Mouse (Mus musculus) CH12.LX (cell line): ENCODE measurements around the gene Ift22. TPM values are rescaled to one million over a fixed set of nuclear protein-coding genes. Genes with fewer than 3 reads are reported as not detected.

ENCODE experiments used
- DNase-seq: peaks from one replicate; pipeline ENCODE4 v3.0.0-alpha.2; 2013; ENCODE audit errors: extremely low read depth
- H3K27ac ChIP-seq: 2 replicates; pipeline ENCODE4 v1.5.1; 2012; ENCODE audit warnings: low read depth, mild to moderate bottlenecking, control low read depth, moderate library complexity; ENCODE audit not compliant: insufficient read depth
- H3K27me3 ChIP-seq: replicated peaks from 2 replicates; pipeline ENCODE3; 2012; ENCODE audit warnings: inconsistent platforms
- H3K36me3 ChIP-seq, 2 experiments: replicated peaks in 1 of 2; 2 replicates each; pipeline versions ENCODE3 to v1.6.1; 2012; ENCODE audit warnings: inconsistent platforms in 1 of 2, low read length in 1 of 2, mild to moderate bottlenecking in 1 of 2, mixed read lengths in 1 of 2, moderate library complexity in 1 of 2; ENCODE audit not compliant: control insufficient read depth in 1 of 2, insufficient read depth in 1 of 2
- H3K4me1 ChIP-seq, 2 experiments: 2 replicates each; pipeline ENCODE4 v1.6.1; 2012; ENCODE audit warnings: inconsistent platforms in 1 of 2, moderate library complexity in 1 of 2; ENCODE audit not compliant: insufficient read depth in 2 of 2, control insufficient read depth in 1 of 2
- H3K4me2 ChIP-seq: 2 replicates; pipeline ENCODE4 v1.6.1; 2012; ENCODE audit warnings: low read depth, mild to moderate bottlenecking, control low read depth; ENCODE audit not compliant: poor library complexity, insufficient read depth, severe bottlenecking
- H3K4me3 ChIP-seq, 3 experiments: fragments of 150-350 bp in 1 of 3; sonication (generic) in 1 of 3; replicated peaks in 1 of 3; 2 replicates each; pipeline versions ENCODE3 to v1.5.1; 2011 to 2012; ENCODE audit warnings: low read depth in 2 of 3, low read length in 2 of 3, mild to moderate bottlenecking in 2 of 3, moderate library complexity in 2 of 3, control low read depth in 1 of 3, improper control_type of control experiment in 1 of 3, inconsistent platforms in 1 of 3, mixed read lengths in 1 of 3; ENCODE audit not compliant: poor library complexity in 1 of 3
- H3K79me2 ChIP-seq: replicated peaks from 2 replicates; pipeline ENCODE4 v1.6.1; 2012; ENCODE audit warnings: mild to moderate bottlenecking, moderate library complexity; ENCODE audit not compliant: control insufficient read depth, poor library complexity, insufficient read depth, severe bottlenecking; ENCODE audit errors: extremely low read depth
- H3K9ac ChIP-seq: 2 replicates; pipeline ENCODE4 v1.6.1; 2012; ENCODE audit warnings: low read depth, mild to moderate bottlenecking, control low read depth, moderate library complexity; ENCODE audit not compliant: insufficient read depth
- H3K9me3 ChIP-seq: replicated peaks from 2 replicates; pipeline ENCODE3; 2012; ENCODE audit warnings: low read length, inconsistent platforms, mixed read lengths
- CHD1 ChIP-seq: IDR thresholded peaks from 2 replicates; pipeline ENCODE4 v1.6.1; 2012; ENCODE audit warnings: low read depth, low read length, improper control_type of control experiment, inconsistent platforms
- CTCF ChIP-seq, 2 experiments: IDR thresholded peaks in 1 of 2; conservative IDR thresholded peaks in 1 of 2; 2 replicates each; pipeline ENCODE4 v1.5.1; 2011 to 2012; ENCODE audit warnings: low read depth in 2 of 2, low read length in 2 of 2, improper control_type of control experiment in 1 of 2, inconsistent platforms in 1 of 2, mild to moderate bottlenecking in 1 of 2, moderate library complexity in 1 of 2
- ELF1 ChIP-seq: IDR thresholded peaks from 2 replicates; pipeline ENCODE4 v1.6.1; 2014; ENCODE audit warnings: low read depth, mild to moderate bottlenecking, inconsistent platforms, low read length, improper control_type of control experiment
- EP300 ChIP-seq: IDR thresholded peaks from 2 replicates; pipeline ENCODE4 v1.6.1; 2011; ENCODE audit warnings: low read length, improper control_type of control experiment
- HCFC1 ChIP-seq: IDR thresholded peaks from 2 replicates; pipeline ENCODE4 v1.6.1; 2012; ENCODE audit warnings: low read depth, mild to moderate bottlenecking, inconsistent platforms, low read length, improper control_type of control experiment
- JUND ChIP-seq: conservative IDR thresholded peaks from 2 replicates; pipeline ENCODE4 v1.6.1; 2011; ENCODE audit warnings: low read depth, low read length, improper control_type of control experiment
- MAFK ChIP-seq: IDR thresholded peaks from 2 replicates; pipeline ENCODE4 v1.6.1; 2011; ENCODE audit warnings: low read length, improper control_type of control experiment; ENCODE audit not compliant: insufficient replicate concordance
- MAZ ChIP-seq: IDR thresholded peaks from 2 replicates; pipeline ENCODE4 v1.6.1; 2012; ENCODE audit warnings: low read depth, mild to moderate bottlenecking, inconsistent platforms, low read length, improper control_type of control experiment, moderate library complexity
- PAX5 ChIP-seq: IDR thresholded peaks from 2 replicates; pipeline ENCODE4 v1.6.1; 2012; ENCODE audit warnings: low read length, inconsistent platforms, mixed read lengths
- RAD21 ChIP-seq: IDR thresholded peaks from 2 replicates; pipeline ENCODE4 v1.6.1; 2011; ENCODE audit warnings: low read depth, mild to moderate bottlenecking, low read length, improper control_type of control experiment, moderate library complexity
- SMC3 ChIP-seq: IDR thresholded peaks from 2 replicates; pipeline ENCODE4 v1.6.1; 2011; ENCODE audit warnings: low read depth, low read length, improper control_type of control experiment
- TCF12 ChIP-seq: IDR thresholded peaks from 2 replicates; pipeline ENCODE4 v1.6.1; 2014; ENCODE audit warnings: low read depth, mild to moderate bottlenecking, inconsistent platforms, low read length, improper control_type of control experiment
- ZC3H11A ChIP-seq: IDR thresholded peaks from 2 replicates; pipeline ENCODE4 v1.6.1; 2012; ENCODE audit warnings: low read depth, mild to moderate bottlenecking, inconsistent platforms, low read length, improper control_type of control experiment
- dilution Hi-C: fragments of 300-500 bp; cut with MboI; formaldehyde crosslinking; loops from 2 replicates; pipeline ENCODE4 v1.14.3; 2020; ENCODE audit warnings: low sequenced_read_pairs; ENCODE audit not compliant: extremely low pct_unique_long_range_greater_than_20kb, extremely low pct_ligation_motif_present
- in situ Hi-C: fragments of 300-500 bp; cut with MboI; formaldehyde crosslinking; loops from 3 replicates; pipeline ENCODE4 v1.14.3; 2019; ENCODE audit warnings: low sequenced_read_pairs, low pct_ligation_motif_present, low pct_unique_long_range_greater_than_20kb, mixed read lengths
- polyA plus RNA-seq: library from polyadenylated mRNA; unstranded; fragments of >175 nt; gene quantifications from 2 replicates; pipeline ENCODE4 v1.2.1, GENCODE M21; 2012; ENCODE audit warnings: low read depth; ENCODE audit not compliant: insufficient read length
- total RNA-seq, 2 experiments: library from RNA; depleted of rRNA; stranded (reverse); fragments of 300-350 nt in 1 of 2; fragments of >200 nt in 1 of 2; gene quantifications; 2 replicates each; pipeline ENCODE4 v1.2.3; 2012 to 2014

Ift22 gene
- total and polyA plus RNA-seq, 3 experiments: 16.8 to 39.6 (median 18.5) TPM

DNA sequence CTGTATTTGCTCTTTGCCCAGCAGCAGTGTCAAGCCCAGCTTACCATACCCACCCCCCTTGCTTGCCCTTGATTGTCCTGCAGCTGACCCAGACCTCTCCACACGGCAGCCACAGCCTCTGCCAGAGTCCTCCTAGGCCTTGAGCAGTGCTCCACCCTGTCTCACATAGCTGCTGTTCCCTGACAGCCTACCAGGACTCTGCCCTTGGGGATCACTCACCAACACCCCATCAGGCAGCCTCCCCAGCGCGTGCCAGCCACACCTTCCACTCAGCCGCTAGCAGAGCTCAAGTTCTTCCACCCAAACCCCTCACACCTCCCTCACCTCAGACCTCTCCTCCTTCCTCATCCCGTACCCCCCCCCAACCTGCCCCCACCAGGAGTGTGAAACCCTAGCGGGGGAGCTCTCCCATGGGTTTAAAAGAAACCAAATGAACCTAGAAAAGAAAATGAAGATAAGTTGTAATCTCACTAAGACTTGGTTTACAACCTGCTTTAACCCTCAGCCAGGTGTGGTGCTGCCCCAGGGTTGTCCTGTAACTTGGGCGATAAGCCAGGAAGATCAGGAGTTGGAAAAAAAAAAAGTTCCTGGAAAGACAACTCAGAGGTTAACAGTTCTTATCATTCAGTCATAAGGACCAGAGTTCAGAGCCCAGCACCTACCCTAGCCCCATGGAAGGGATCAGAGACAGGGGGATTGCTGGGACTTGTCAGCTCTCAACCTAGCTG lies 16.0 kb downstream of the Ift22 start:
- Histone ChIP-seq H3K4me3 (no peak overlapping the region), H3K36me3 (peaks cover 0 to 7% of the 10 kb centered on the region in 2 experiments), H3K27me3 (peaks cover 10% of the 10 kb centered on the region), H3K9ac (no peak overlapping the region), H3K4me2 (no peak overlapping the region), H3K4me1 (peaks cover 8 to 9% of the 10 kb centered on the region in 2 experiments; a peak in 3 of 4 replicates), H3K27ac (no peak overlapping the region), H3K79me2 (no peaks in the 10 kb centered on the region), H3K9me3 (no peaks in the 10 kb centered on the region)
- dilution Hi-C loops: no loop called here
- DNase-seq: no peak
- TF ChIP-seq CHD1: no peak
- TF ChIP-seq MAZ: no peak
- no peak for TF ChIP-seq PAX5
- no peak for TF ChIP-seq MAFK
- no peak for TF ChIP-seq ZC3H11A
- no peak for TF ChIP-seq EP300
- in situ Hi-C loops: loop anchor here (10.0 kb wide), 1 partner anchor 191 kb away; the partner anchor contains the start of gene Trim56

GRCm38 (mm10) chr5:136929073-136929472 lies 21.1 kb downstream of the Ift22 start:
- no peaks in the 10 kb centered on the region for H3K9me3 ChIP-seq
- H3K36me3 ChIP-seq: peaks cover 0 to 8% of the 10 kb centered on the region in 2 experiments
- H3K27ac ChIP-seq: no peak overlapping the region
- H3K79me2 ChIP-seq: no peaks in the 10 kb centered on the region
- in situ Hi-C loops: loop anchor here (5.0 to 10.0 kb wide), 2 partner anchors 33 to 186 kb away; partner anchors contain the start of gene Trim56
- H3K4me2 ChIP-seq: no peak overlapping the region
- peak; percentile 88 for DNase-seq
- dilution Hi-C loops: no loop called here
- H3K4me1 ChIP-seq: peaks cover 5 to 20% of the 10 kb centered on the region in 2 experiments
- no peak overlapping the region for H3K4me3 ChIP-seq
- TF ChIP-seq TCF12 (no peak), MAZ (peak; percentile 39; the same call in 1 of the 2 replicates), CTCF (conservative IDR thresholded peaks at IDR 0.05 in 1 of 2, IDR thresholded peaks at IDR 0.05 in 1 of 2; ENCODE audit: low read depth in 2 of 2, low read length in 2 of 2) (peak; percentile 94 to 99), JUND (no peak), HCFC1 (no peak), ZC3H11A (peak; percentile 51), ELF1 (no peak), MAFK (no peak), RAD21 (peak; percentile 99), SMC3 (peak; percentile 91)
- H3K27me3 ChIP-seq: no peaks in the 10 kb centered on the region
- H3K9ac ChIP-seq: no peak overlapping the region
